Mouse (Mus musculus) heart, embryonic 13.5 days (tissue): ENCODE results near the gene Rad51b. TPM values are rescaled to one million over a fixed set of nuclear protein-coding genes. Genes with fewer than 3 reads are reported as not detected.

Experiments
- ATAC-seq: fragments of 200-750 bp; cut with Nextera tagmentation; 2 replicates; pipeline ENCODE4 v1.8.0; 2017; ENCODE audit warnings: moderate TSS enrichment; ENCODE audit not compliant: insufficient number of reproducible peaks, low FRiP score, low TSS enrichment; ENCODE audit errors: extremely low read depth
- H3K27ac ChIP-seq: fragments of 300-500 bp; sonication (generic); replicated peaks from 2 replicates; pipeline ENCODE4 v1.5.1; 2015; ENCODE audit warnings: moderate library complexity, mild to moderate bottlenecking, inconsistent platforms
- H3K27me3 ChIP-seq: fragments of 300-500 bp; sonication (generic); replicated peaks from 2 replicates; pipeline ENCODE4 v1.6.1; 2015; ENCODE audit warnings: mild to moderate bottlenecking, inconsistent platforms
- H3K36me3 ChIP-seq: fragments of 300-500 bp; sonication (generic); 2 replicates; pipeline ENCODE4 v1.6.1; 2015; ENCODE audit warnings: mild to moderate bottlenecking, inconsistent platforms
- H3K4me1 ChIP-seq: fragments of 300-500 bp; sonication (generic); 2 replicates; pipeline ENCODE4 v1.6.1; 2015; ENCODE audit warnings: inconsistent platforms
- H3K4me2 ChIP-seq: fragments of 300-500 bp; sonication (generic); 2 replicates; pipeline ENCODE4 v1.6.1; 2015; ENCODE audit warnings: inconsistent platforms, mild to moderate bottlenecking, moderate library complexity
- H3K4me3 ChIP-seq: fragments of 300-500 bp; sonication (generic); 2 replicates; pipeline ENCODE4 v1.5.1; 2015; ENCODE audit warnings: moderate library complexity, mild to moderate bottlenecking, inconsistent platforms
- H3K9ac ChIP-seq: fragments of 300-500 bp; sonication (generic); 2 replicates; pipeline ENCODE4 v1.6.1; 2015; ENCODE audit warnings: inconsistent platforms, mild to moderate bottlenecking, moderate library complexity
- H3K9me3 ChIP-seq: fragments of 300-500 bp; sonication (generic); 2 replicates; pipeline ENCODE4 v1.6.1; 2016; ENCODE audit warnings: inconsistent platforms
- WGBS: fragments of 180-500 bp; shearing (Covaris S2); methylation state at CpG from one replicate; pipeline ENCODE4 v1.1.7; 2015; ENCODE audit warnings: mixed read lengths; 5-methylcytosine and 5-hydroxymethylcytosine counted together
- polyA plus RNA-seq: library from polyadenylated mRNA; unstranded; fragments of >200 nt; fragmentation: Nextera tagmentation; extraction: Ambion mirVana; gene quantifications from 2 replicates; pipeline ENCODE4 v1.2.1, GENCODE M21; 2015

Rad51b gene
- polyA plus RNA-seq, 1 experiment from 2014 or later, result 4.8 TPM

DNA sequence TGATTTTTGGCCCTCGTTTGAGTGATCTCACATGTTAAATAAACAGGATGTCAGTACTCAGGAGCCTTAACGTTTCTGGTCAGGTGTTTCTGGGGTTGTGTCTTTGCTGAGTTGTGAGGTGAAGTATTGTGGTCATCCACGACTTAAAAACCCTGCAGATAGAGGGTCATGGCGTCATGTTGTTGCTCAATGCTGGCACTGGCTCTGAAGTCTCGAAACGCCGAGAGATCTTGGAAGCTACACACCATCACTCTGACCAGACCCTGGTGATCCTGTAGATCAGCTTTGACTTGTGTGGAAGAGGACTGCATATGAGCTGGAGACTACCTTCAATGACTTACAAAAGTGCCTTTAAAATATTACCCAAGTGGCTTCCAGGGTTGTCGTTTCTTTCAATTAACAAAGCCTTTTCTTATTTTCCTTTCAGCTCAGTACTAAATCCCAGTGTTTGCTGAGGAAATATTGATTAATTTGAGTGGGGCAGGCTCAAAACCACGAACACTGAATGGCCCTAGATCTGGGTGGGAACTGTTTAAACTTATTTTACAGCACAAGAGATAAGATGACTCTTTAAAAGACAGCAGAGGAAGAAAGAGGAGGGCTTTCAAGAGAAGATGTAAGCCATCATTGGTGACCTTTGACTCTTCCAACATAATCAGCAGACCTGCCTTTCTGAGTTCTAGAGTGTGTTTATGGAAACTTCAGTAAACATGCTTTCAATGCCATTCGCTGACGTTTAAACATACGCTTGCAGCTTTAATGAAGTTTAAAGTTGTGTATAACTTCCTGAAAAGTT, 144.3 kb downstream of the Rad51b start:
- no peaks in the 10 kb centered on the region for H3K36me3 ChIP-seq
- H3K4me3 ChIP-seq, result no peak overlapping the region
- no peak for ATAC-seq
- no peaks in the 10 kb centered on the region for H3K9me3 ChIP-seq
- no peak overlapping the region for H3K9ac ChIP-seq
- H3K4me1 ChIP-seq, result no peaks in the 10 kb centered on the region
- H3K27me3 ChIP-seq, result no peaks in the 10 kb centered on the region
- WGBS, result 62% methylated on average over 12 of the region's 12 CpGs
- no peak overlapping the region for H3K4me2 ChIP-seq
- H3K27ac ChIP-seq, result no peak overlapping the region

DNA sequence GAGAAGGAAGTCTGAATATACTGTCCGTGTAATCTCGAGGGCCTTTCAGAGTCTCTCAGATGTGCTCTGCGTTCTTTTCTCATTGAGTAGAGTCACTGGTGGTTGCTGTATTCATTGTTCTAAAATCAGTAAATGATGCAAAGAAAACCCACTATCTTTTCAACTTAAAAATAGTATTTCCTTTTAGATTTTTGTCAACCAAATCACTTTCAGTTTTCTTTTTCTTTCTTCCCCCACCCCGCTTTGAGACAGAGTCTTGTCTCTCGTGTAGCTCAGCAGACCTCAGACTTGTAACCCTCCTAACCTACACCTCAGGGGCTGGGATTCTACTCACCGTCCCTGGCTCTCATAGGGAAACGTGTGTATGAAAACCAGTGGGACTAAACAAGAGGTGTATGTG, 145.0 kb downstream of the Rad51b start:
- H3K27me3 ChIP-seq, result no peaks in the 10 kb centered on the region
- WGBS, result 63% methylated on average over 7 of the region's 7 CpGs
- no peak overlapping the region for H3K4me3 ChIP-seq
- no peak overlapping the region for H3K9ac ChIP-seq
- no peaks in the 10 kb centered on the region for H3K9me3 ChIP-seq
- no peaks in the 10 kb centered on the region for H3K4me1 ChIP-seq
- ATAC-seq, result no peak
- no peaks in the 10 kb centered on the region for H3K36me3 ChIP-seq
- H3K4me2 ChIP-seq, result no peak overlapping the region
- H3K27ac ChIP-seq, result no peak overlapping the region

DNA sequence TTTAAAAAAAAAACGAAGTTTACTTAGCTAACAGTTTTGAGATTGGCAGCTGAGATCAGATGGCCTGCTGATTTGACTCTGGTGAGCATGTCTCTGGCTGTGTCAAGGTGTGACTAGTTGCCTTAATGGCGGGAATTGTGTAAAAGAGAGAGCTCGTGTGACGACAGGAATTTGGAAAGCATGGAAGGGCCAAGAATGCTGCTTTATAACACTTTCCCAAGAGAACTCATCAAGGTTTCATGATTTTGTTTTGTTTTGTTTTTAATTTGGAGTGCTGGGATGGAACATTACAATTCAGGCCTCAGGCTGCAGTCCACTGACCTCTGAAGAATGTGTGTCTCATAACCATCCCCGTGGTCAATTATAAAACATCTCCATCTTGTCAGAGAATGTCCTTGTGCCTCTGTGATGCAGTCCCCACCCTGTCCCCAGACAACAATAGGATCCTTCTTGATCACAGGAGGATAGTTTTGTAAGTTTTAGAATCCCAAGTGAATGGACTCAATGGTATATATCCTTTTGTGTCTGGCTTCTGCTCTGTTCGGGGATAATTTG, 145.8 kb downstream of the Rad51b start:
- 68% methylated on average over 6 of the region's 6 CpGs for WGBS
- Histone ChIP-seq H3K36me3 (no peaks in the 10 kb centered on the region), H3K27me3 (no peaks in the 10 kb centered on the region), H3K4me1 (no peaks in the 10 kb centered on the region), H3K9ac (no peak overlapping the region), H3K27ac (no peak overlapping the region), H3K4me2 (no peak overlapping the region), H3K9me3 (no peaks in the 10 kb centered on the region), H3K4me3 (no peak overlapping the region)
- no peak for ATAC-seq

DNA sequence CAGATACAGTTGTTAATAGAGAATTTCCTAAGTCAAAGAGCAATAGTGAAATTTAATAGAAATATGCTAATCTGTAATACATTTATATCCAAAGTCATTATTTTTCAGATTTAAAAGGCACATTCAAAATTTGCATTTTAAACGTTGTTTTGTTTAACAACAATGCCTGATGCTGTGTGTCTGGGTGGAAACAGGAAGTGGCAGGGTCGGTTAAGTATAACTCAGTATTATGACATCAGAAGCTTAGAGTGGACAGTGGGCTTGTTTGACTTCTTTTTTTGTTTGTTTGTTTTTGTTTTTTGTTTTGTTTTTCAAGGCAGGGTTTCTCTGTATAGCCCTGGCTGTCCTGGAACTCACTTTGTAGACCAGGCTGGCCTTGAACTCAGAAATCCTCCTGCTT, 147.6 kb downstream of the Rad51b start:
- Histone ChIP-seq H3K27me3 (no peaks in the 10 kb centered on the region), H3K4me2 (no peak overlapping the region), H3K4me1 (no peaks in the 10 kb centered on the region), H3K27ac (no peak overlapping the region), H3K9ac (no peak overlapping the region), H3K36me3 (no peaks in the 10 kb centered on the region), H3K9me3 (no peaks in the 10 kb centered on the region), H3K4me3 (no peak overlapping the region)
- ATAC-seq, result no peak
- 67% methylated on average over 2 of the region's 2 CpGs for WGBS

DNA sequence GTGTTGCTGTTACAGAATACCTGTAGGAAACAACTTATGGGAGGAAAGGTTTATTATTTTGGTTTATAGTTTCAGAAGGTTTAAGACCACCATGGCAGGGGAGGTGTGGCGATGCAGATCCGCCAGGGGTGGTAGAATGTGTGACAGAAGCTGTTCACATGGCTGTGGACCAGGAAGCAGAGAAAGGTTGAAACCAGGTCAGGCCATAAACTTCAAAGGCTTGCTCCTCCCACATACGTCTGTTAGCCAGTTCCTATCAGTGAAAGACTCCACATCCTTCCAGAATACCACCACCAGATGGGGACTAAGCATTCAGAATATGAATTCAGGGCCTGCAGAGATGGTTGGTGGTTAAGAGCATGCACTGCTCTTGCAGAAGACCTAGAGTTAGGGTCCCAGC, 150.0 kb downstream of the Rad51b start:
- H3K36me3 ChIP-seq, result no peaks in the 10 kb centered on the region
- no peak for ATAC-seq
- H3K27me3 ChIP-seq, result no peaks in the 10 kb centered on the region
- WGBS, result 71% methylated on average over 3 of the region's 3 CpGs
- H3K4me2 ChIP-seq, result no peak overlapping the region
- no peaks in the 10 kb centered on the region for H3K9me3 ChIP-seq
- H3K9ac ChIP-seq, result no peak overlapping the region
- no peak overlapping the region for H3K27ac ChIP-seq
- H3K4me1 ChIP-seq, result no peaks in the 10 kb centered on the region
- H3K4me3 ChIP-seq, result no peak overlapping the region

DNA sequence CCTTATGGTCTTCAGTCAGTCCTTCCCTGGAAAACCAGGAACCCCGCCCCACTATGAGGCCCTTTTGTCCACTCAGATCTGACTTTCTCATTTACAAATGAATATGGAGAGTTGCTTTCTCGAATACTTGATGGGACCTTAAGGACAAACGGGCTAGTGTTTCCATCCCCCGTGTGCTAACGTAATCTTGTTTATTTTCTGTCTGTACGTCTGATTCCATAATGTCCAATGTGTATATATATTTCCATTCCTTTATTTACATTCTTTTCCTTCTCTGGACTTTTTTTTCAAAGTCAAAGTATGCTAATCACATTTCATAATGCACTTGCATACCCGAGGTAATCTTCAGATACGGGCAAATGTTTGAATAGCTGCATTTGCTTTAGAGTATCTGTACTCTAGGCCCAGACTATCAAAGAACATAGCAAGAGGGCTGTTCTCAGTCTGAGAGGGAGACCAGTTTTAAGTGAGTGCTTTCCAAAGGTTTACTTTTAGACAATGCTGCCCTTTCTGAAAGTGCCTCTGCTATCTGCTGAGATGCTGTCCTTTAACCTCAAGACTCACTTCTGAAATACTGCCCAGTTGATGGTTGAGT, 152.8 kb downstream of the Rad51b start:
- 82% methylated on average over 8 of the region's 8 CpGs for WGBS
- H3K4me2 ChIP-seq, result no peak overlapping the region
- H3K4me1 ChIP-seq, result peaks cover 6% of the 10 kb centered on the region; the same call in 1 of the 2 replicates
- no peaks in the 10 kb centered on the region for H3K36me3 ChIP-seq
- H3K27ac ChIP-seq, result no peak overlapping the region
- no peak overlapping the region for H3K9ac ChIP-seq
- no peaks in the 10 kb centered on the region for H3K9me3 ChIP-seq
- ATAC-seq, result no peak
- H3K4me3 ChIP-seq, result no peak overlapping the region
- no peaks in the 10 kb centered on the region for H3K27me3 ChIP-seq

DNA sequence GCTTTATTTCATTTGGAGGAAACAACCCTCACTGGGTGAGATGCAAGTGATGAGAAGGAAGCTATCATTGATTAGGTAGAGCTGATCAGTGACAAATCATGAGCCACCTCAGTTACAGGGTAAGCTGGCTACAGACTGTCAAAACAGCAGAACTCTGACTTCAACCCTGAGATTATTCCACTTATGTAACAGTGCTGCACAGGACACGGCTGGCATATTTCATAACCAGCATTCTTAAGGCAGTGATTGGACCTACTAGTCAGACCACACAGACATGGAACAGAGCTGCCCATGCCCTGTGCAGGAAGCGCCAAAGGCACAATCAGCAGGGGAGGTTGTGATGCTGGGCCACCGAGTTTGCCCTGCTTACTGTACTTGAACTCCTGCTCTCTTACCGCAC, 155.8 kb downstream of the Rad51b start:
- 60% methylated on average over 4 of the region's 4 CpGs for WGBS
- Histone ChIP-seq H3K4me2 (no peak overlapping the region), H3K27me3 (no peaks in the 10 kb centered on the region), H3K36me3 (no peaks in the 10 kb centered on the region), H3K27ac (no peak overlapping the region), H3K4me1 (peaks cover 18% of the 10 kb centered on the region), H3K4me3 (no peak overlapping the region), H3K9me3 (no peaks in the 10 kb centered on the region), H3K9ac (no peak overlapping the region)
- no peak for ATAC-seq

DNA sequence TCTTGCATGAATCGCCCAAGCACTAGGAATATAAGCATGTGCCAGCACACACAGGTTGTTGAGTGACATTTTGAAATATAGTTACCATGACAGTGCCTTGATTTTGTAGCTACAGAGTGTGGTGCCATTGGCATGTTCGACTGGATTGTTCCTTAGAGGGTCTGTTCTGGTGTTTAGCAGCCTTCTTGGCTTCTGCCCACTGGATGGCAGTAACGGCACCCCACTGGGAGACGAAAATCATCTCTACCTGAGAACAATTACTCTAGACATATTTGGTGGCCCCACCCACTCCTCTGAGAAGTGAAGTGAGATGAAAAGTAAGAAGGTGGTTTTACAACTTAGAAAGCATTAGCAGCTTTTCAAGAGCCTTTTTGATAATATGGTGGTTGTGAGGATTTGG, 156.9 kb downstream of the Rad51b start:
- no peaks in the 10 kb centered on the region for H3K9me3 ChIP-seq
- H3K4me3 ChIP-seq, result no peak overlapping the region
- no peak overlapping the region for H3K4me2 ChIP-seq
- no peaks in the 10 kb centered on the region for H3K36me3 ChIP-seq
- H3K27ac ChIP-seq, result no peak overlapping the region
- H3K9ac ChIP-seq, result no peak overlapping the region
- 67% methylated on average over 4 of the region's 4 CpGs for WGBS
- no peaks in the 10 kb centered on the region for H3K27me3 ChIP-seq
- peaks cover 18% of the 10 kb centered on the region for H3K4me1 ChIP-seq
- no peak for ATAC-seq

DNA sequence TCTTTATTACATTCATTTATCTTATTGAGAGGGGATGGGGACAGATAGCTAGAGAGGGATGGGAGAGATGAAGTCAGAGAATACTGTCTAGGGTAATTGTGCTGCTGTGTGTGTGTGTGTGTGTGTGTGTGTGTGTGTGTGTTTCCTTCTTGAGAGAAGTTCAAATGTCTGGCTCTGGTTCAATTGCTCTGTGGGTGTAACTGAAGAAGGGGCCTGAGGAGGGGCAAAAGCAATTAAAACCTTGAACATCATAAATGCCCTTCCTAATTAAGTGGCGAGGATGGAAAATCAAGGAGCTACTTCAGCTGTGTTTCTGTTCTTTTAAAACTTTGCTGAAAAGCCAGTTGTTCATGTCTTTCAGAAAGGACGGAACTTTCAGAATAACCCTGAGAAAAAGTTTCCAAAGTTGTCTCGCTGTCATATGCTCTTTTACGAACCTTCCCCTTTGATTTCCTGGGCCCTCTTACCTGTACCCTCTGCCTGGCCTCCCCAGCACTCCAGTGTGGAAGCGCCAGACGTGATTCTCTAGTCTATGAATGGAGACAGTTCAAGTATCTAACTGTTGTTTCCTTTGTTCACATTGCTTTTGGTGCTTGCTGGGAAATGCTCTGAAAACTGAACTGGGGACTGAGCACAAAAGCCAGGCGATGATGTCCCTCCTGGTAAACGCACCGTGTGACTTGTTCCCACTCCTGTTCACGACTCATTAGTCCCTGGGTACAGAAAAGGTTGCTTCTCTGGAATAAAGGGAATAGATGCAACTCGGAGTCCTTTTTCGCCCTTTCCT, 158.2 kb downstream of the Rad51b start:
- 0 out of 2 replicates have a peak overlapping the region, but pooled peaks have one; percentile 2 for H3K27ac ChIP-seq
- H3K36me3 ChIP-seq, result no peaks in the 10 kb centered on the region
- WGBS, result 72% methylated on average over 12 of the region's 12 CpGs

DNA sequence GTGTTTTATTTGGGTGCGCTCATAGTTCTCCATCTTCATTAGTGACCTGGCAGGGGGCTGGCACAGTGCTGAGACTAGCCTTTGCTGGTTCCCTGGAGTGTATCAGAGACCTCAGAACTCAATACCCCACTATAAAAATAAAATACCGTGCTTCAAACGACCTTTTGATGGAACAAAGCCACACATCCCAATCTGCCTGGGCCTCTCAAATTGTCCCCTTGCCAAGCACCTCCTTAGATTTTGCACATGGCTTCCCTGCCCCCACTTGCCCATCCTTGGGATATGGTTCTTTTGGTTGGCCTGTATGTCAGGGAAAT, 158.7 kb downstream of the Rad51b start:
- no peaks in the 10 kb centered on the region for H3K27me3 ChIP-seq
- H3K4me2 ChIP-seq, result no peak overlapping the region
- H3K36me3 ChIP-seq, result no peaks in the 10 kb centered on the region
- WGBS, result 48% methylated on average over 3 of the region's 3 CpGs
- H3K27ac ChIP-seq, result 0 out of 2 replicates have a peak overlapping the region, but pooled peaks have one; percentile 2
- peaks cover 18% of the 10 kb centered on the region for H3K4me1 ChIP-seq
- H3K9me3 ChIP-seq, result no peaks in the 10 kb centered on the region
- H3K4me3 ChIP-seq, result no peak overlapping the region
- no peak for ATAC-seq
- no peak overlapping the region for H3K9ac ChIP-seq

More for the DNA sequence above, 158.2 kb downstream of the Rad51b start:
- no peaks in the 10 kb centered on the region for H3K9me3 ChIP-seq
- no peak overlapping the region for H3K9ac ChIP-seq
- no peak overlapping the region for H3K4me2 ChIP-seq
- no peaks in the 10 kb centered on the region for H3K27me3 ChIP-seq
- H3K4me1 ChIP-seq, result peaks cover 18% of the 10 kb centered on the region
- ATAC-seq, result no peak
- H3K4me3 ChIP-seq, result no peak overlapping the region

DNA sequence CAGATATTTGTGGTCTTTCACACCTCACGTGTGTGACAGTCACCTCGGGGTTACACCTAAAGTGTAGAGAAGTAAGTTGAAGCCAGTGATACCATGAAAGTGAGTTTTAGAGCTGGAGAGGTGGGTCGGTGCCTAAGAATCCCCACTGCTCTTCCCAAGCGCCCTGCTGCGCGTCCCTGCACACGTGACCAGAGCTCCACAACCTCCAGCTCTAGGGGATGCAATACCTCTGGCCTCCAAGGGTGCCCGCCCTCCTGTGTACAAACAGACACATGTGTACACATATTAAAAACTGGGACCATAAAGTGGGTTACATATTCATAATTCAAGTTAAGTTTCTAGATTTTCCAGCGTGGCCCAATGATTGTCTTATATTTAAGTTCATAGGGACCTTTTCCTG, 159.2 kb downstream of the Rad51b start:
- H3K4me3 ChIP-seq, result no peak overlapping the region
- 87% methylated on average over 9 of the region's 9 CpGs for WGBS
- H3K4me2 ChIP-seq, result no peak overlapping the region
- no peaks in the 10 kb centered on the region for H3K36me3 ChIP-seq
- ATAC-seq, result no peak
- no peak overlapping the region for H3K9ac ChIP-seq
- no peaks in the 10 kb centered on the region for H3K27me3 ChIP-seq
- peaks cover 18% of the 10 kb centered on the region for H3K4me1 ChIP-seq
- no peak overlapping the region for H3K27ac ChIP-seq
- no peaks in the 10 kb centered on the region for H3K9me3 ChIP-seq
